Mouse (Mus musculus) forebrain, embryonic 12.5 days (tissue): ENCODE measurements around the gene Slxl1. TPM values are rescaled to one million over a fixed set of nuclear protein-coding genes. Genes with fewer than 3 reads are reported as not detected.
"Not testable (repeated sequence)": the region's sequence is repeated elsewhere in the genome, so short reads cannot be mapped to it uniquely, and the experiment has no call there.

Experiments used
- ATAC-seq: fragments of 200-750 bp; cut with Nextera tagmentation; 2 replicates; pipeline ENCODE4 v1.8.0; 2017; ENCODE audit warnings: moderate TSS enrichment; ENCODE audit not compliant: low FRiP score
- H3K27ac ChIP-seq: fragments of 300-500 bp; sonication (generic); 2 replicates; pipeline ENCODE4 v1.5.1; 2016; ENCODE audit warnings: mild to moderate bottlenecking
- H3K27me3 ChIP-seq: fragments of 300-500 bp; sonication (generic); 2 replicates; pipeline ENCODE4 v1.6.1; 2016; ENCODE audit warnings: mild to moderate bottlenecking
- H3K36me3 ChIP-seq: fragments of 300-500 bp; sonication (generic); replicated peaks from 2 replicates; pipeline ENCODE4 v1.6.1; 2016; ENCODE audit warnings: mild to moderate bottlenecking
- H3K4me1 ChIP-seq: fragments of 300-500 bp; sonication (generic); 2 replicates; pipeline ENCODE4 v1.6.1; 2016
- H3K4me2 ChIP-seq: fragments of 300-500 bp; sonication (generic); 2 replicates; pipeline ENCODE4 v1.6.1; 2016; ENCODE audit warnings: mild to moderate bottlenecking, moderate library complexity
- H3K4me3 ChIP-seq: fragments of 300-500 bp; sonication (generic); replicated peaks from 2 replicates; pipeline ENCODE4 v1.5.1; 2016; ENCODE audit warnings: mild to moderate bottlenecking
- H3K9ac ChIP-seq: fragments of 300-500 bp; sonication (generic); 2 replicates; pipeline ENCODE4 v1.6.1; 2016; ENCODE audit warnings: mild to moderate bottlenecking
- H3K9me3 ChIP-seq: fragments of 300-500 bp; sonication (generic); 2 replicates; pipeline ENCODE4 v1.6.1; 2016
- WGBS: fragments of 180-500 bp; shearing (Covaris S2); methylation state at CpG from one replicate; pipeline ENCODE4 v1.1.7; 2016; 5-methylcytosine and 5-hydroxymethylcytosine counted together
- polyA plus RNA-seq: library from polyadenylated mRNA; unstranded; fragments of >200 nt; fragmentation: Nextera tagmentation; extraction: Ambion mirVana; gene quantifications from 2 replicates; pipeline ENCODE4 v1.2.1, GENCODE M21; 2016

The Slxl1 gene
- not detected in 2 replicates for polyA plus RNA-seq

DNA sequence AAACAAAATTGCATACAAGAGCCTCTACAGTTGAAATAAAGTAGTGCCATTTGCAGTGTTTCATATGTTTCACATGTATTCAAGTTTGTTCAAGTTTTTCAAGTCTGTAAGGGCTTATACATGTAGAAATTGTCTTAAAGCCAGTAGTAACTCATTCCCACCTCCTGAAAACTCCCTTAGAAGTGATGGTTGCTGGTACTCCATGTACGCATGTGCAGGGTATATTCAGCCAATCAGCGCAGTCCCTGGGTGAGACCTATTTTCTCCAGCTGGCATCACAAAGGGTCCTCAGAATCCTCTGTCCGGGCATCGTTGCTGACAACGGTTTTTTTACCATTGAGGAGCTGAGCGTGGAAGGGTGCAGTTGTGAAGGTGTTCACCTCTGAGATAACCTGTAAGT, at the start of gene Slxl1:
Slxl1 (plus strand) TSS at position 301 of the 400 bp plus-strand sequence.
- not testable (repeated sequence) for H3K9me3 ChIP-seq, H3K36me3 ChIP-seq, ATAC-seq, H3K4me1 ChIP-seq, H3K4me2 ChIP-seq, H3K9ac ChIP-seq, H3K27me3 ChIP-seq, H3K27ac ChIP-seq, H3K4me3 ChIP-seq
- no CpG with 5 or more reads among the region's 6 CpGs for WGBS
